Mouse (Mus musculus) limb, embryonic 12.5 days (tissue): ENCODE results near the gene Abhd14a. TPM values are rescaled to one million over a fixed set of nuclear protein-coding genes. Genes with fewer than 3 reads are reported as not detected.
A peak's percentile ranks its signal among the peaks of the same experiment; 100 is the strongest.

ENCODE experiments used
- ATAC-seq: fragments of 200-750 bp; cut with Nextera tagmentation; 2 replicates; pipeline ENCODE4 v1.8.0; 2017; ENCODE audit warnings: low read depth, moderate TSS enrichment; ENCODE audit not compliant: insufficient number of reproducible peaks, insufficient read depth, low FRiP score, low TSS enrichment
- H3K27ac ChIP-seq: fragments of 300-500 bp; sonication (generic); 2 replicates; pipeline ENCODE4 v1.5.1; 2016; ENCODE audit warnings: mild to moderate bottlenecking, moderate library complexity
- H3K27me3 ChIP-seq: fragments of 300-500 bp; sonication (generic); 2 replicates; pipeline ENCODE4 v1.6.1; 2016; ENCODE audit warnings: mild to moderate bottlenecking, moderate library complexity
- H3K36me3 ChIP-seq: fragments of 300-500 bp; sonication (generic); 2 replicates; pipeline ENCODE4 v1.6.1; 2016; ENCODE audit warnings: mild to moderate bottlenecking, moderate library complexity
- H3K4me1 ChIP-seq: fragments of 300-500 bp; sonication (generic); replicated peaks from 2 replicates; pipeline ENCODE4 v1.6.1; 2016
- H3K4me2 ChIP-seq: fragments of 300-500 bp; sonication (generic); 2 replicates; pipeline ENCODE4 v1.6.1; 2016; ENCODE audit warnings: mild to moderate bottlenecking, moderate library complexity
- H3K4me3 ChIP-seq: fragments of 300-500 bp; sonication (generic); replicated peaks from 2 replicates; pipeline ENCODE4 v1.5.1; 2016; ENCODE audit warnings: mild to moderate bottlenecking
- H3K9ac ChIP-seq: fragments of 300-500 bp; sonication (generic); replicated peaks from 2 replicates; pipeline ENCODE4 v1.6.1; 2016; ENCODE audit warnings: mild to moderate bottlenecking, moderate library complexity
- H3K9me3 ChIP-seq: fragments of 300-500 bp; sonication (generic); 2 replicates; pipeline ENCODE4 v1.6.1; 2016; ENCODE audit warnings: mild to moderate bottlenecking, moderate library complexity
- WGBS: fragments of 180-500 bp; shearing (Covaris S2); methylation state at CpG from one replicate; pipeline ENCODE4 v1.1.7; 2016; 5-methylcytosine and 5-hydroxymethylcytosine counted together
- polyA plus RNA-seq: library from polyadenylated mRNA; unstranded; fragments of >200 nt; fragmentation: Nextera tagmentation; extraction: Ambion mirVana; gene quantifications from 2 replicates; pipeline ENCODE4 v1.2.1, GENCODE M21; 2016

The Abhd14a gene
- polyA plus RNA-seq, 1 experiment from 2014 or later: 56.0 TPM

GRCm38 (mm10) chr9:106476002-106476923 is 28.8 kb upstream of the Abhd14a start:
- H3K4me2 ChIP-seq: peak overlapping the region; percentile 46
- 31% methylated on average over 16 of the region's 16 CpGs for whole genome bisulfite sequencing
- peaks cover 43% of the 10 kb centered on the region for H3K4me1 ChIP-seq
- ATAC-seq: peak; percentile 33; the same call in 1 of the 2 replicates
- H3K4me3 ChIP-seq: 0 out of 2 replicates have a peak overlapping the region, but pooled peaks have one; percentile 13
- no peaks in the 10 kb centered on the region for H3K9me3 ChIP-seq
- peak overlapping the region; percentile 60 for H3K27ac ChIP-seq
- H3K27me3 ChIP-seq: no peaks in the 10 kb centered on the region; the same call in 1 of the 2 replicates
- H3K9ac ChIP-seq: peak overlapping the region; percentile 42
- peaks cover 21% of the 10 kb centered on the region for H3K36me3 ChIP-seq

GRCm38 (mm10) chr9:106475663-106476001 is 28.2 kb upstream of the Abhd14a start, which contains the start of gene Rrp9:
TSS of gene Rrp9 (plus strand) at chr9:106475963.
- Histone ChIP-seq H3K4me2 (peak within 1 kb of the TSS; percentile 46), H3K36me3 (peaks cover 15% of the 10 kb centered on the region), H3K4me3 (0 out of 2 replicates have a peak within 1 kb of the TSS, but pooled peaks have one; percentile 13), H3K27me3 (no peaks in the 10 kb centered on the region; the same call in 1 of the 2 replicates), H3K27ac (peak within 1 kb of the TSS; percentile 60), H3K9ac (peak within 1 kb of the TSS; percentile 42), H3K4me1 (peaks cover 43% of the 10 kb centered on the region), H3K9me3 (no peaks in the 10 kb centered on the region)
- ATAC-seq: no peak
- WGBS: 92% methylated on average over 10 of the region's 10 CpGs

GRCm38 (mm10) chr9:106475046-106475445 is 27.6 kb upstream of the Abhd14a start:
- peaks cover 43% of the 10 kb centered on the region for H3K4me1 ChIP-seq
- no peak overlapping the region for H3K4me3 ChIP-seq

GRCm38 (mm10) chr9:106474456-106474855 is 27.0 kb upstream of the Abhd14a start:
- Histone ChIP-seq H3K4me3 (no peak overlapping the region), H3K4me1 (peaks cover 43% of the 10 kb centered on the region), H3K4me2 (peak overlapping the region; percentile 27), H3K36me3 (peaks cover 3% of the 10 kb centered on the region), H3K9ac (0 out of 2 replicates have a peak overlapping the region, but pooled peaks have one; percentile 12), H3K9me3 (no peaks in the 10 kb centered on the region), H3K27ac (peak overlapping the region; percentile 23; the same call in 1 of the 2 replicates), H3K27me3 (no peaks in the 10 kb centered on the region; the same call in 1 of the 2 replicates)
- WGBS: 5% methylated on average over 6 of the region's 6 CpGs
- ATAC-seq: no peak

More at GRCm38 (mm10) chr9:106475046-106475445, 27.6 kb upstream of the Abhd14a start:
- peak overlapping the region; percentile 27; the same call in 1 of the 2 replicates for H3K4me2 ChIP-seq
- H3K27me3 ChIP-seq: no peaks in the 10 kb centered on the region; the same call in 1 of the 2 replicates
- peaks cover 9% of the 10 kb centered on the region for H3K36me3 ChIP-seq
- 0 out of 2 replicates have a peak overlapping the region, but pooled peaks have one; percentile 12 for H3K9ac ChIP-seq
- WGBS: 70% methylated on average over 7 of the region's 7 CpGs
- no peaks in the 10 kb centered on the region for H3K9me3 ChIP-seq
- ATAC-seq: no peak
- H3K27ac ChIP-seq: no peak overlapping the region

GRCm38 (mm10) chr9:106473753-106474105 is 26.3 kb upstream of the Abhd14a start:
- Histone ChIP-seq H3K9me3 (no peaks in the 10 kb centered on the region), H3K9ac (no peak overlapping the region), H3K4me2 (no peak overlapping the region), H3K27me3 (no peaks in the 10 kb centered on the region; the same call in 1 of the 2 replicates), H3K4me1 (peaks cover 43% of the 10 kb centered on the region), H3K36me3 (no peaks in the 10 kb centered on the region), H3K4me3 (no peak overlapping the region), H3K27ac (no peak overlapping the region)
- WGBS: 73% methylated on average over 5 of the region's 5 CpGs
- no peak for ATAC-seq

GRCm38 (mm10) chr9:106473081-106473752 is 25.7 kb upstream of the Abhd14a start:
- Histone ChIP-seq H3K9ac (no peak overlapping the region), H3K4me2 (no peak overlapping the region), H3K9me3 (no peaks in the 10 kb centered on the region), H3K36me3 (no peaks in the 10 kb centered on the region), H3K27me3 (no peaks in the 10 kb centered on the region; the same call in 1 of the 2 replicates), H3K27ac (no peak overlapping the region), H3K4me1 (peaks cover 41% of the 10 kb centered on the region), H3K4me3 (no peak overlapping the region)
- ATAC-seq: no peak
- 92% methylated on average over 16 of the region's 16 CpGs for WGBS

GRCm38 (mm10) chr9:106472321-106472720 is 24.8 kb upstream of the Abhd14a start:
- Histone ChIP-seq H3K27ac (no peak overlapping the region), H3K9ac (no peak overlapping the region), H3K27me3 (no peaks in the 10 kb centered on the region; the same call in 1 of the 2 replicates), H3K4me2 (no peak overlapping the region), H3K36me3 (no peaks in the 10 kb centered on the region), H3K4me3 (no peak overlapping the region), H3K9me3 (no peaks in the 10 kb centered on the region), H3K4me1 (peaks cover 34% of the 10 kb centered on the region)
- 78% methylated on average over 4 of the region's 4 CpGs for WGBS
- ATAC-seq: no peak

- no peak for ATAC-seq
- no peaks in the 10 kb centered on the region for H3K36me3 ChIP-seq
- H3K27me3 ChIP-seq: no peaks in the 10 kb centered on the region; the same call in 1 of the 2 replicates
- H3K27ac ChIP-seq: no peak overlapping the region
- H3K9me3 ChIP-seq: no peaks in the 10 kb centered on the region
- H3K9ac ChIP-seq: no peak overlapping the region
- no peak overlapping the region for H3K4me2 ChIP-seq
- H3K4me1 ChIP-seq: peaks cover 34% of the 10 kb centered on the region
- WGBS: 19% methylated on average over 5 of the region's 5 CpGs
- H3K4me3 ChIP-seq: no peak overlapping the region
Observed at GRCm38 (mm10) chr9:106471892-106472291, 24.4 kb upstream of the Abhd14a start.

- 67% methylated on average over 14 of the region's 14 CpGs for WGBS
- H3K27ac ChIP-seq: no peak overlapping the region
- no peak for ATAC-seq
Observed at GRCm38 (mm10) chr9:106470991-106471750, 23.7 kb upstream of the Abhd14a start.

GRCm38 (mm10) chr9:106469776-106470175 is 22.3 kb upstream of the Abhd14a start:
- H3K4me3 ChIP-seq: no peak overlapping the region
- WGBS: 74% methylated on average over 9 of the region's 9 CpGs

More at GRCm38 (mm10) chr9:106470991-106471750, 23.7 kb upstream of the Abhd14a start:
- H3K9me3 ChIP-seq: no peaks in the 10 kb centered on the region
- H3K4me2 ChIP-seq: no peak overlapping the region
- peaks cover 29% of the 10 kb centered on the region for H3K4me1 ChIP-seq
- H3K27me3 ChIP-seq: peaks cover under 1% of the 10 kb centered on the region; the same call in 1 of the 2 replicates
- H3K4me3 ChIP-seq: no peak overlapping the region
- no peaks in the 10 kb centered on the region for H3K36me3 ChIP-seq
- H3K9ac ChIP-seq: no peak overlapping the region

More at GRCm38 (mm10) chr9:106469776-106470175, 22.3 kb upstream of the Abhd14a start:
- Histone ChIP-seq H3K4me1 (peaks cover 32% of the 10 kb centered on the region), H3K27me3 (peaks cover 8% of the 10 kb centered on the region), H3K36me3 (no peaks in the 10 kb centered on the region), H3K27ac (no peak overlapping the region), H3K9ac (no peak overlapping the region), H3K4me2 (no peak overlapping the region), H3K9me3 (no peaks in the 10 kb centered on the region)
- ATAC-seq: no peak
